ENCODE assay signal across 9 mouse cellular contexts in genomic region chr7:121596401-121596800, GRCm38 (mm10).
DNase-seq lines count a peak whose midpoint lies in the region; ATAC-seq lines count a peak whose summit lies in the region.
"Had no signal": no experiment of that assay in that cellular context is flagged by ENCODE, and none has a peak within 500 bp of the region (broad histone marks: within the 10 kb centered on the region; RNA-seq: fewer than 3 reads in every experiment).

No protein-coding gene starts in this region.

- 43% methylated on average over 3 of the region's 3 CpGs for WGBS in kidney, embryonic 15.5 days

- H3K4me3 ChIP-seq in kidney, embryonic 15.5 days (replicated peaks), result no peak overlapping the region
- H3K4me3 ChIP-seq: neural tube, embryonic 12.5 days had no signal

- no peak for ATAC-seq in kidney, embryonic 15.5 days (replicated peaks; ENCODE audit: low FRiP score)
- ATAC-seq in erythroid progenitor cell, adult 5-6 weeks (replicated peaks; ENCODE audit: low FRiP score, poor library complexity, severe bottlenecking), result no peak

- H3K9me3 ChIP-seq in kidney, embryonic 15.5 days (replicated peaks), result no peaks in the 10 kb centered on the region
- H3K9me3 ChIP-seq: neural tube, embryonic 12.5 days had no signal

- DNase-seq in kidney, adult 8-10 months, result peak; percentile 7
- peak; percentile 4 for DNase-seq in urinary bladder, postnatal 25 days (ENCODE audit: low spot score)
- no peak for DNase-seq in urinary bladder, postnatal 36 days (ENCODE audit: low spot score in 2 of 2)
- DNase-seq in embryo, embryonic 9.5 days (ENCODE audit: extremely low spot score), result peak; percentile 63
- DNase-seq in yolk sac, embryonic 10.5 days (ENCODE audit: low spot score), result peak; percentile 23
- DNase-seq in urinary bladder, postnatal 10 days (ENCODE audit: low spot score), result no peak

- no peak overlapping the region for H3K9ac ChIP-seq in kidney, embryonic 15.5 days
- H3K9ac ChIP-seq: neural tube, embryonic 12.5 days had no signal

- H3K27me3 ChIP-seq in kidney, embryonic 15.5 days, result no peaks in the 10 kb centered on the region
- H3K27me3 ChIP-seq: neural tube, embryonic 12.5 days had no signal

- H3K36me3 ChIP-seq in kidney, embryonic 15.5 days, result no peaks in the 10 kb centered on the region
- H3K36me3 ChIP-seq: neural tube, embryonic 12.5 days had no signal

- no peaks in the 10 kb centered on the region for H3K4me1 ChIP-seq in kidney, embryonic 15.5 days
- H3K4me1 ChIP-seq: neural tube, embryonic 12.5 days had no signal

- H3K27ac ChIP-seq in kidney, embryonic 15.5 days, result no peak overlapping the region
- H3K27ac ChIP-seq: neural tube, embryonic 12.5 days had no signal

- H3K4me2 ChIP-seq in kidney, embryonic 15.5 days, result no peak overlapping the region
- H3K4me2 ChIP-seq: neural tube, embryonic 12.5 days had no signal

Comparison
In these comparisons a context has a peak if more than half of its experiments do, and no peak if none do; other contexts are left out.
1. DNase-seq: peak in kidney, adult 8-10 months (2 of 2), urinary bladder, postnatal 25 days (single experiment), embryo, embryonic 9.5 days (single experiment) and yolk sac, embryonic 10.5 days (single experiment); none in urinary bladder, postnatal 36 days (0 of 2) and urinary bladder, postnatal 10 days (single experiment).